Mouse (Mus musculus) CH12.LX (cell line): ENCODE results near the gene Map4k1. TPM values are rescaled to one million over a fixed set of nuclear protein-coding genes. Genes with fewer than 3 reads are reported as not detected.

Source experiments
- DNase-seq: peaks from one replicate; pipeline ENCODE4 v3.0.0-alpha.2; 2013; ENCODE audit errors: extremely low read depth
- H3K27ac ChIP-seq: 2 replicates; pipeline ENCODE4 v1.5.1; 2012; ENCODE audit warnings: low read depth, mild to moderate bottlenecking, control low read depth, moderate library complexity; ENCODE audit not compliant: insufficient read depth
- H3K27me3 ChIP-seq: replicated peaks from 2 replicates; pipeline ENCODE3; 2012; ENCODE audit warnings: inconsistent platforms
- H3K36me3 ChIP-seq, 2 experiments: replicated peaks in 1 of 2; 2 replicates each; pipeline versions ENCODE3 to v1.6.1; 2012; ENCODE audit warnings: inconsistent platforms in 1 of 2, low read length in 1 of 2, mild to moderate bottlenecking in 1 of 2, mixed read lengths in 1 of 2, moderate library complexity in 1 of 2; ENCODE audit not compliant: control insufficient read depth in 1 of 2, insufficient read depth in 1 of 2
- H3K4me1 ChIP-seq, 2 experiments: 2 replicates each; pipeline ENCODE4 v1.6.1; 2012; ENCODE audit warnings: inconsistent platforms in 1 of 2, moderate library complexity in 1 of 2; ENCODE audit not compliant: insufficient read depth in 2 of 2, control insufficient read depth in 1 of 2
- H3K4me2 ChIP-seq: 2 replicates; pipeline ENCODE4 v1.6.1; 2012; ENCODE audit warnings: low read depth, mild to moderate bottlenecking, control low read depth; ENCODE audit not compliant: poor library complexity, insufficient read depth, severe bottlenecking
- H3K4me3 ChIP-seq, 3 experiments: fragments of 150-350 bp in 1 of 3; sonication (generic) in 1 of 3; replicated peaks in 1 of 3; 2 replicates each; pipeline versions ENCODE3 to v1.5.1; 2011 to 2012; ENCODE audit warnings: low read depth in 2 of 3, low read length in 2 of 3, mild to moderate bottlenecking in 2 of 3, moderate library complexity in 2 of 3, control low read depth in 1 of 3, improper control_type of control experiment in 1 of 3, inconsistent platforms in 1 of 3, mixed read lengths in 1 of 3; ENCODE audit not compliant: poor library complexity in 1 of 3
- H3K79me2 ChIP-seq: replicated peaks from 2 replicates; pipeline ENCODE4 v1.6.1; 2012; ENCODE audit warnings: mild to moderate bottlenecking, moderate library complexity; ENCODE audit not compliant: control insufficient read depth, poor library complexity, insufficient read depth, severe bottlenecking; ENCODE audit errors: extremely low read depth
- H3K9ac ChIP-seq: 2 replicates; pipeline ENCODE4 v1.6.1; 2012; ENCODE audit warnings: low read depth, mild to moderate bottlenecking, control low read depth, moderate library complexity; ENCODE audit not compliant: insufficient read depth
- H3K9me3 ChIP-seq: replicated peaks from 2 replicates; pipeline ENCODE3; 2012; ENCODE audit warnings: low read length, inconsistent platforms, mixed read lengths
- BHLHE40 ChIP-seq: IDR thresholded peaks from 2 replicates; pipeline ENCODE4 v1.6.1; 2011; ENCODE audit warnings: mild to moderate bottlenecking, low read depth, low read length, improper control_type of control experiment
- CTCF ChIP-seq, 2 experiments: IDR thresholded peaks in 1 of 2; conservative IDR thresholded peaks in 1 of 2; 2 replicates each; pipeline ENCODE4 v1.5.1; 2011 to 2012; ENCODE audit warnings: low read depth in 2 of 2, low read length in 2 of 2, improper control_type of control experiment in 1 of 2, inconsistent platforms in 1 of 2, mild to moderate bottlenecking in 1 of 2, moderate library complexity in 1 of 2
- EP300 ChIP-seq: IDR thresholded peaks from 2 replicates; pipeline ENCODE4 v1.6.1; 2011; ENCODE audit warnings: low read length, improper control_type of control experiment
- ETS1 ChIP-seq: conservative IDR thresholded peaks from 2 replicates; pipeline ENCODE4 v1.6.1; 2012; ENCODE audit warnings: low read depth, mild to moderate bottlenecking, inconsistent platforms, low read length, improper control_type of control experiment, moderate library complexity
- HCFC1 ChIP-seq: IDR thresholded peaks from 2 replicates; pipeline ENCODE4 v1.6.1; 2012; ENCODE audit warnings: low read depth, mild to moderate bottlenecking, inconsistent platforms, low read length, improper control_type of control experiment
- IRF4 ChIP-seq: IDR thresholded peaks from 2 replicates; pipeline ENCODE4 v1.6.1; 2014; ENCODE audit warnings: low read depth, mild to moderate bottlenecking, inconsistent platforms, low read length, improper control_type of control experiment
- JUND ChIP-seq: conservative IDR thresholded peaks from 2 replicates; pipeline ENCODE4 v1.6.1; 2011; ENCODE audit warnings: low read depth, low read length, improper control_type of control experiment
- MAX ChIP-seq: IDR thresholded peaks from 2 replicates; pipeline ENCODE4 v1.6.1; 2011; ENCODE audit warnings: low read length, improper control_type of control experiment
- MYC ChIP-seq: IDR thresholded peaks from 2 replicates; pipeline ENCODE4 v1.6.1; 2011; ENCODE audit warnings: low read depth, mild to moderate bottlenecking, improper control_type of control experiment, low read length
- NELFE ChIP-seq: IDR thresholded peaks from 2 replicates; pipeline ENCODE4 v1.6.1; 2011; ENCODE audit warnings: low read depth, low read length, improper control_type of control experiment
- PAX5 ChIP-seq: IDR thresholded peaks from 2 replicates; pipeline ENCODE4 v1.6.1; 2012; ENCODE audit warnings: low read length, inconsistent platforms, mixed read lengths
- POLR2A ChIP-seq: IDR thresholded peaks from 2 replicates; pipeline ENCODE4 v1.6.1; 2011; ENCODE audit warnings: low read depth, mild to moderate bottlenecking, improper control_type of control experiment, low read length
- POLR2AphosphoS2 ChIP-seq: IDR thresholded peaks from 2 replicates; pipeline ENCODE4 v1.6.1; 2011; ENCODE audit warnings: low read depth, low read length, improper control_type of control experiment
- RCOR1 ChIP-seq: conservative IDR thresholded peaks from 2 replicates; pipeline ENCODE4 v1.6.1; 2012; ENCODE audit warnings: low read depth, mild to moderate bottlenecking, inconsistent platforms, low read length, improper control_type of control experiment
- SMC3 ChIP-seq: IDR thresholded peaks from 2 replicates; pipeline ENCODE4 v1.6.1; 2011; ENCODE audit warnings: low read depth, low read length, improper control_type of control experiment
- TBP ChIP-seq: conservative IDR thresholded peaks from 2 replicates; pipeline ENCODE4 v1.6.1; 2011; ENCODE audit warnings: low read depth, low read length, improper control_type of control experiment
- TCF12 ChIP-seq: IDR thresholded peaks from 2 replicates; pipeline ENCODE4 v1.6.1; 2014; ENCODE audit warnings: low read depth, mild to moderate bottlenecking, inconsistent platforms, low read length, improper control_type of control experiment
- ZKSCAN1 ChIP-seq: IDR thresholded peaks from 2 replicates; pipeline ENCODE4 v1.6.1; 2012; ENCODE audit warnings: low read depth, inconsistent platforms, low read length, improper control_type of control experiment, borderline replicate concordance
- ZMIZ1 ChIP-seq: IDR thresholded peaks from 2 replicates; pipeline ENCODE4 v1.6.1; 2012; ENCODE audit warnings: low read depth, mild to moderate bottlenecking, inconsistent platforms, low read length, improper control_type of control experiment
- dilution Hi-C: fragments of 300-500 bp; cut with MboI; formaldehyde crosslinking; loops from 2 replicates; pipeline ENCODE4 v1.14.3; 2020; ENCODE audit warnings: low sequenced_read_pairs; ENCODE audit not compliant: extremely low pct_unique_long_range_greater_than_20kb, extremely low pct_ligation_motif_present
- in situ Hi-C: fragments of 300-500 bp; cut with MboI; formaldehyde crosslinking; loops from 3 replicates; pipeline ENCODE4 v1.14.3; 2019; ENCODE audit warnings: low sequenced_read_pairs, low pct_ligation_motif_present, low pct_unique_long_range_greater_than_20kb, mixed read lengths
- polyA plus RNA-seq: library from polyadenylated mRNA; unstranded; fragments of >175 nt; gene quantifications from 2 replicates; pipeline ENCODE4 v1.2.1, GENCODE M21; 2012; ENCODE audit warnings: low read depth; ENCODE audit not compliant: insufficient read length
- total RNA-seq, 2 experiments: library from RNA; depleted of rRNA; stranded (reverse); fragments of 300-350 nt in 1 of 2; fragments of >200 nt in 1 of 2; gene quantifications; 2 replicates each; pipeline ENCODE4 v1.2.3; 2012 to 2014

Map4k1 gene
- total and polyA plus RNA-seq, 3 experiments, result 114 to 395 (median 183) TPM

DNA sequence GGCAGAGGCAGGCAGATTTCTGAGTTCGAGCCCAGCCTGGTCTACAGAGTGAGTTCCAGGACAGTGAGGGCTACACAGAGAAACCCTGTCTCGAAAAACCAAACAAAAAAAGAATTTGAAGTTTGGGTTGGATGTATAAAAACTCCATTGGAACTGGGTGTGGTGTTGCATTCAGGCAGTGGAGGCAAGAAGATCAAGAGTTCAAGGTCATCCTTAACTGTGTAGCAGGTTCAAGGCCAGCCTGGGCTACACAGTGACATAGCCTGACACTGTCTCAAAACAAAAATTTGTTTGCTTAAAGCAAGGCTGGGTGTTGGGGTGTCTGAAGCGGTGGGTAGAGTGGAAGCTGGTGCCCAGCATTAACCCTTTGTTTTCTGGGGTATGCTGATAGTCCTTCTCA is 11.6 kb downstream of the Map4k1 start:
- dilution Hi-C loops (no loop called here), in situ Hi-C loops (no loop called here)
- Histone ChIP-seq H3K27ac (no peak overlapping the region), H3K4me3 (no peak overlapping the region), H3K9ac (no peak overlapping the region), H3K4me1 (peaks cover 0 to 3% of the 10 kb centered on the region in 2 experiments; a peak in 1 of 4 replicates), H3K36me3 (peaks cover 86 to 98% of the 10 kb centered on the region in 2 experiments), H3K9me3 (peaks cover 37% of the 10 kb centered on the region), H3K79me2 (no peaks in the 10 kb centered on the region; the same call in 1 of the 2 replicates), H3K27me3 (no peaks in the 10 kb centered on the region), H3K4me2 (no peak overlapping the region)
- TF ChIP-seq HCFC1 (no peak), CTCF (conservative IDR thresholded peaks at IDR 0.05 in 1 of 2, IDR thresholded peaks at IDR 0.05 in 1 of 2; ENCODE audit: low read depth in 2 of 2, low read length in 2 of 2) (no peak), JUND (no peak), MYC (no peak), ZMIZ1 (no peak), TBP (no peak), ZKSCAN1 (no peak), RCOR1 (no peak), SMC3 (no peak), BHLHE40 (no peak), TCF12 (no peak), EP300 (no peak), IRF4 (no peak)
- DNase-seq, result no peak

DNA sequence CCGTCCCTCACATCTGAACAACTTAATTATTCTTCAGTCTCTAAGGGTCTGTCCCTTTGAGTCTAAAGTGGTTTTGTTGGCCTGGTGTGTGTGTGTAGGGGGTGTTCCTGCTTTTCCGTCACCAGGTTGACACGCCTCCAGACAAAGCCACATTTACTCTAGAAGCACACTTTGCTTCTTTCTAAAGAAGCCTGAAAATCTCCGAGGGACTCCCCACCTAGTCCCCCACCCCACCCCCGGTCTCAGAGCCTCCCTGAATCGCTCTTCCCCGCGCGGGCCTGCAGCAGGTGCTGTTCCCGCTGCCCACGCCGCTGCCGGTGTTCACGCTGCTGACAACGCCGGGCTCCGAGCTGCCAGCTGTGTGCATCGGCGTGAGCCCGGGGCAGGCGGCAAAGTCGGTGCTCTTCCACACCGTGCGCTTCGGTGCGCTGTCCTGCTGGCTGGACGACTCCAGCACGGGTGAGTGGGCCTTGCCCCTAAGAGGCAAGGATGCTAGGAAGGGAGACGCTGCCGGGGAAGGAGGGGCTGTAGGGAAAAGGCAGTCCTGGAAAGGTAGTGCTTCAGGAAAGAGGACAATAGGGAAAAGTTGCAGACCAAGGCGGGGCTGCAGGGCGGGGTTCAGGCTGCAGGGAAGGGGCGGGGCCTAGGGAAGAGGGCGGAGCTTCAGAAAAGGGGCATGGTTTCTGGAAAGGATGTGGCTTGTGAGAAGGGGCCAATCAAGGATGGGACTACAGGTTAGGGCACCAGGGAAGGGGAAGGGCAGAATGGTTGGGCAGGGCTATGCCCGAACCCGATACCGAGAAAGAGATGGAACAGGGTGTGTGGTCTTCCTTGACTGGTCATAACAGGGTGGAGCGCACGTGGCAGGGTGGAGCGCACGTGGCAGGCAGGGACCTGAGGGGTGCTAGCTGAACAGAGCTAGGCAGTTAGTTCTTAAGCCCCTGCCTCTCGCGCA is 19.1 kb downstream of the Map4k1 start:
- H3K4me3 ChIP-seq, result peak overlapping the region in 1 of 3 experiments; percentile 42
- H3K36me3 ChIP-seq, result peaks cover 76 to 88% of the 10 kb centered on the region in 2 experiments
- H3K4me1 ChIP-seq, result peaks cover 6 to 67% of the 10 kb centered on the region in 2 experiments; a peak in 2 of 4 replicates
- in situ Hi-C loops (no loop called here), dilution Hi-C loops (no loop called here)
- H3K27ac ChIP-seq, result peak overlapping the region; percentile 85
- no peaks in the 10 kb centered on the region for H3K79me2 ChIP-seq
- TF ChIP-seq BHLHE40 (peak; percentile 90), MYC (peak; percentile 67; the same call in 1 of the 2 replicates), POLR2AphosphoS2 (0 out of 2 replicates have a peak, but pooled peaks have one; percentile 51), POLR2A (peak; percentile 49; the same call in 1 of the 2 replicates), NELFE (no peak), EP300 (peak; percentile 17; the same call in 1 of the 2 replicates), ETS1 (peak; percentile 50), TBP (no peak), MAX (peak; percentile 73), SMC3 (no peak), PAX5 (no peak)
- peak; percentile 93 for DNase-seq
- no peak overlapping the region for H3K4me2 ChIP-seq
- H3K9ac ChIP-seq, result no peak overlapping the region
- peaks cover 32% of the 10 kb centered on the region for H3K9me3 ChIP-seq
- H3K27me3 ChIP-seq, result no peaks in the 10 kb centered on the region
